Mouse (Mus musculus) limb, embryonic 10.5 days (tissue): Measurements from ENCODE around the gene Rad51b. TPM values are rescaled to one million over a fixed set of nuclear protein-coding genes. Genes with fewer than 3 reads are reported as not detected.

Experiments
- DNase-seq: peaks from one replicate; pipeline ENCODE4 v3.0.0-alpha.2; 2017; ENCODE audit warnings: low spot score
- H3K27ac ChIP-seq: fragments of 300-500 bp; sonication (generic); 2 replicates; pipeline ENCODE4 v1.5.1; 2016; ENCODE audit warnings: mild to moderate bottlenecking
- H3K27me3 ChIP-seq: fragments of 300-500 bp; sonication (generic); 2 replicates; pipeline ENCODE4 v1.6.1; 2016; ENCODE audit warnings: low read depth, mild to moderate bottlenecking; ENCODE audit not compliant: poor library complexity, severe bottlenecking
- H3K36me3 ChIP-seq: fragments of 300-500 bp; sonication (generic); 2 replicates; pipeline ENCODE4 v1.6.1; 2016; ENCODE audit warnings: mild to moderate bottlenecking, moderate library complexity
- H3K4me1 ChIP-seq: fragments of 300-500 bp; sonication (generic); 2 replicates; pipeline ENCODE4 v1.6.1; 2016
- H3K4me3 ChIP-seq: fragments of 300-500 bp; sonication (generic); 2 replicates; pipeline ENCODE4 v1.5.1; 2016; ENCODE audit warnings: mild to moderate bottlenecking, moderate library complexity
- H3K9me3 ChIP-seq: fragments of 300-500 bp; sonication (generic); replicated peaks from 2 replicates; pipeline ENCODE4 v1.6.1; 2016; ENCODE audit warnings: mild to moderate bottlenecking
- WGBS: fragments of 180-500 bp; shearing (Covaris S2); methylation state at CpG from one replicate; pipeline ENCODE4 v1.1.7; 2016; 5-methylcytosine and 5-hydroxymethylcytosine counted together
- polyA plus RNA-seq: library from polyadenylated mRNA; unstranded; fragments of >200 nt; fragmentation: Nextera tagmentation; extraction: Ambion mirVana; gene quantifications from 2 replicates; pipeline ENCODE4 v1.2.1, GENCODE M21; 2016

Gene Rad51b
- polyA plus RNA-seq, 1 experiment from 2014 or later = 7.4 TPM

- H3K4me1 ChIP-seq = peaks cover 65% of the 10 kb centered on the region
- no peak overlapping the region for H3K4me3 ChIP-seq
- peak overlapping the region; percentile 85 for H3K27ac ChIP-seq
- no peaks in the 10 kb centered on the region for H3K9me3 ChIP-seq
- no peaks in the 10 kb centered on the region for H3K36me3 ChIP-seq
- no peak for DNase-seq
- H3K27me3 ChIP-seq = 0 out of 2 replicates have a peak, but pooled peaks cover 4% of the 10 kb centered on the region
- WGBS = 38% methylated on average over 8 of the region's 8 CpGs
Measured at GRCm38 (mm10) chr12:79813566-79814305, 516.7 kb downstream of the Rad51b start.

- peaks cover 70% of the 10 kb centered on the region for H3K4me1 ChIP-seq
- peak overlapping the region; percentile 85 for H3K27ac ChIP-seq
Measured at GRCm38 (mm10) chr12:79814312-79815091, 517.4 kb downstream of the Rad51b start.

GRCm38 (mm10) chr12:79816241-79816640 is 519.2 kb downstream of the Rad51b start:
- WGBS = 29% methylated on average over 4 of the region's 4 CpGs
- Histone ChIP-seq H3K4me3 (no peak overlapping the region), H3K4me1 (peaks cover 77% of the 10 kb centered on the region), H3K27ac (no peak overlapping the region), H3K36me3 (no peaks in the 10 kb centered on the region), H3K9me3 (no peaks in the 10 kb centered on the region), H3K27me3 (0 out of 2 replicates have a peak, but pooled peaks cover 4% of the 10 kb centered on the region)
- DNase-seq = no peak

More at GRCm38 (mm10) chr12:79814312-79815091, 517.4 kb downstream of the Rad51b start:
- no peaks in the 10 kb centered on the region for H3K36me3 ChIP-seq
- H3K4me3 ChIP-seq = no peak overlapping the region
- H3K9me3 ChIP-seq = no peaks in the 10 kb centered on the region
- 58% methylated on average over 20 of the region's 20 CpGs for WGBS
- no peak for DNase-seq
- 0 out of 2 replicates have a peak, but pooled peaks cover 4% of the 10 kb centered on the region for H3K27me3 ChIP-seq

- 57% methylated on average over 8 of the region's 8 CpGs for WGBS
- Histone ChIP-seq H3K27ac (peak overlapping the region; percentile 61), H3K9me3 (no peaks in the 10 kb centered on the region), H3K4me3 (no peak overlapping the region), H3K36me3 (no peaks in the 10 kb centered on the region), H3K27me3 (0 out of 2 replicates have a peak, but pooled peaks cover 4% of the 10 kb centered on the region), H3K4me1 (peaks cover 44% of the 10 kb centered on the region)
- DNase-seq = no peak
Measured at GRCm38 (mm10) chr12:79820228-79820958, 523.3 kb downstream of the Rad51b start.

GRCm38 (mm10) chr12:79821901-79822300 is 524.8 kb downstream of the Rad51b start:
- Histone ChIP-seq H3K4me3 (no peak overlapping the region), H3K27ac (no peak overlapping the region), H3K36me3 (no peaks in the 10 kb centered on the region), H3K4me1 (peaks cover 42% of the 10 kb centered on the region), H3K9me3 (no peaks in the 10 kb centered on the region), H3K27me3 (no peaks in the 10 kb centered on the region)
- WGBS = 95% methylated on average over 5 of the region's 5 CpGs
- no peak for DNase-seq

- Histone ChIP-seq H3K4me1 (peaks cover 47% of the 10 kb centered on the region), H3K4me3 (no peak overlapping the region), H3K36me3 (no peaks in the 10 kb centered on the region), H3K27me3 (no peaks in the 10 kb centered on the region), H3K9me3 (no peaks in the 10 kb centered on the region), H3K27ac (no peak overlapping the region)
- DNase-seq = no peak
- WGBS = 83% methylated on average over 2 of the region's 2 CpGs
Measured at GRCm38 (mm10) chr12:79822401-79822800, 525.3 kb downstream of the Rad51b start.

- Histone ChIP-seq H3K4me3 (no peak overlapping the region), H3K4me1 (peaks cover 45% of the 10 kb centered on the region), H3K27ac (peak overlapping the region; percentile 56; the same call in 1 of the 2 replicates), H3K36me3 (no peaks in the 10 kb centered on the region), H3K9me3 (no peaks in the 10 kb centered on the region), H3K27me3 (no peaks in the 10 kb centered on the region)
- 53% methylated on average over 7 of the region's 7 CpGs for WGBS
- no peak for DNase-seq
Measured at GRCm38 (mm10) chr12:79825922-79826321, 528.8 kb downstream of the Rad51b start.

GRCm38 (mm10) chr12:79827233-79827692 is 530.2 kb downstream of the Rad51b start:
- Histone ChIP-seq H3K36me3 (no peaks in the 10 kb centered on the region), H3K27ac (peak overlapping the region; percentile 51; the same call in 1 of the 2 replicates), H3K4me1 (peaks cover 38% of the 10 kb centered on the region), H3K4me3 (no peak overlapping the region), H3K27me3 (no peaks in the 10 kb centered on the region), H3K9me3 (no peaks in the 10 kb centered on the region)
- no peak for DNase-seq
- whole genome bisulfite sequencing = 54% methylated on average over 5 of the region's 5 CpGs

- H3K36me3 ChIP-seq = no peaks in the 10 kb centered on the region
- peaks cover 35% of the 10 kb centered on the region for H3K4me1 ChIP-seq
- H3K4me3 ChIP-seq = no peak overlapping the region
- peak overlapping the region; percentile 51; the same call in 1 of the 2 replicates for H3K27ac ChIP-seq
- H3K9me3 ChIP-seq = no peaks in the 10 kb centered on the region
- no peak for DNase-seq
- no peaks in the 10 kb centered on the region for H3K27me3 ChIP-seq
- WGBS = 60% methylated on average over 4 of the region's 4 CpGs
Measured at GRCm38 (mm10) chr12:79827735-79828134, 530.7 kb downstream of the Rad51b start.

GRCm38 (mm10) chr12:79830686-79831085 is 533.6 kb downstream of the Rad51b start:
- H3K4me3 ChIP-seq = no peak overlapping the region
- no peaks in the 10 kb centered on the region for H3K36me3 ChIP-seq
- DNase-seq = no peak
- peaks cover 41% of the 10 kb centered on the region for H3K4me1 ChIP-seq
- no peaks in the 10 kb centered on the region for H3K27me3 ChIP-seq
- WGBS = 48% methylated on average over 1 of the region's 1 CpGs
- no peaks in the 10 kb centered on the region for H3K9me3 ChIP-seq
- H3K27ac ChIP-seq = peak overlapping the region; percentile 37; the same call in 1 of the 2 replicates

GRCm38 (mm10) chr12:79832611-79833010 is 535.5 kb downstream of the Rad51b start:
- Histone ChIP-seq H3K27me3 (no peaks in the 10 kb centered on the region), H3K36me3 (no peaks in the 10 kb centered on the region), H3K27ac (no peak overlapping the region), H3K4me3 (no peak overlapping the region), H3K4me1 (peaks cover 29% of the 10 kb centered on the region), H3K9me3 (no peaks in the 10 kb centered on the region)
- no peak for DNase-seq
- WGBS = 91% methylated on average over 6 of the region's 6 CpGs

- Histone ChIP-seq H3K27ac (no peak overlapping the region), H3K4me3 (no peak overlapping the region), H3K36me3 (no peaks in the 10 kb centered on the region), H3K27me3 (no peaks in the 10 kb centered on the region), H3K4me1 (peaks cover 39% of the 10 kb centered on the region), H3K9me3 (no peaks in the 10 kb centered on the region)
- 92% methylated on average over 8 of the region's 8 CpGs for WGBS
- no peak for DNase-seq
Measured at GRCm38 (mm10) chr12:79835521-79835920, 538.4 kb downstream of the Rad51b start.
